In the genomic region with DNA sequence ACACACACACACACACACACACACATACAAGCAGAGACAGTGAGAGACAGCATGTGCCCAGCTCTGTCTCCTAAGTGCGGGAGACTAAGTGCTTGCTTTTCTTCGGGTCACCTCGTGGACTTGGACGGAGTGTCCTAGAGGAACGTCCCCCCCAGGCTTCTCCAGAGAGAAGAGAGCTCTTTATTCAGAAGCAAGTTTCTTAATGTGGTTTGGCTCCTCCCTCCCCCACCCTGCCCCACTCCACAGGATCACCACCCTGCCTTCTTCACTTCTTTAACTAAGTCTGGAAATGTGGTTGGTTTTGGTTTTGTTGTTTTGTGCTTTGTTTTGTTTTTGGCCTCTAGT, we compare ENCODE assay signal across 12 mouse cellular contexts. TPM values are rescaled to one million over a fixed set of nuclear protein-coding genes. Genes with fewer than 3 reads are reported as not detected.
A peak's percentile ranks its signal among the peaks of the same experiment; 100 is the strongest.
DNase-seq lines count a peak whose midpoint lies in the region; ATAC-seq and TF ChIP-seq lines count a peak whose summit lies in the region.
"Had no signal": no experiment of that assay in that cellular context is flagged by ENCODE, and none has a peak within 500 bp of the region (broad histone marks: within the 10 kb centered on the region; RNA-seq: fewer than 3 reads in every experiment).

No protein-coding gene starts in this region.

- WGBS in forebrain, embryonic 10.5 days, result 62% methylated on average over 5 of the region's 5 CpGs
- 79% methylated on average over 5 of the region's 5 CpGs for whole genome bisulfite sequencing in forebrain, embryonic 16.5 days
- WGBS in lung, embryonic 16.5 days, result 39% methylated on average over 5 of the region's 5 CpGs
- WGBS in lung, postnatal 0 days, result 25% methylated on average over 5 of the region's 5 CpGs

- H3K27ac ChIP-seq in forebrain, embryonic 10.5 days, result peak overlapping the region; percentile 44
- H3K27ac ChIP-seq in forebrain, embryonic 16.5 days (ENCODE audit: low read length), result no peak overlapping the region
- H3K27ac ChIP-seq in lung, embryonic 16.5 days (ENCODE audit: low read length), result peak overlapping the region; percentile 93
- H3K27ac ChIP-seq in lung, postnatal 0 days (ENCODE audit: low read length), result peak overlapping the region; percentile 94
- H3K27ac ChIP-seq: hindbrain, embryonic 13.5 days; midbrain, embryonic 15.5 days had no signal

- H3K4me2 ChIP-seq in forebrain, embryonic 16.5 days (ENCODE audit: low read length), result no peak overlapping the region
- peak overlapping the region; percentile 17; the same call in 1 of the 2 replicates for H3K4me2 ChIP-seq in lung, embryonic 16.5 days (ENCODE audit: low read depth, low read length)
- H3K4me2 ChIP-seq in lung, postnatal 0 days (replicated peaks; ENCODE audit: low read depth, low read length), result no peak overlapping the region; the same call in none of the 2 replicates
- H3K4me2 ChIP-seq: hindbrain, embryonic 13.5 days; midbrain, embryonic 15.5 days had no signal

- H3K27me3 ChIP-seq in forebrain, embryonic 10.5 days (ENCODE audit: poor library complexity, severe bottlenecking), result no peaks in the 10 kb centered on the region
- H3K27me3 ChIP-seq in forebrain, embryonic 16.5 days (replicated peaks; ENCODE audit: control insufficient read depth, insufficient read depth, low read length), result no peaks in the 10 kb centered on the region
- no peaks in the 10 kb centered on the region for H3K27me3 ChIP-seq in lung, embryonic 16.5 days (ENCODE audit: control insufficient read depth, insufficient read depth, low read depth, low read length)
- H3K27me3 ChIP-seq in lung, postnatal 0 days (replicated peaks; ENCODE audit: insufficient read depth, low read length), result no peaks in the 10 kb centered on the region
- H3K27me3 ChIP-seq: hindbrain, embryonic 13.5 days; midbrain, embryonic 15.5 days had no signal

- H3K4me1 ChIP-seq in forebrain, embryonic 10.5 days, result peaks cover 35% of the 10 kb centered on the region
- no peaks in the 10 kb centered on the region for H3K4me1 ChIP-seq in forebrain, embryonic 16.5 days (replicated peaks; ENCODE audit: control insufficient read depth, insufficient read depth, low read length)
- H3K4me1 ChIP-seq in lung, embryonic 16.5 days (replicated peaks; ENCODE audit: control insufficient read depth, insufficient read depth, low read length), result no peaks in the 10 kb centered on the region
- H3K4me1 ChIP-seq in lung, postnatal 0 days (ENCODE audit: insufficient read depth, low read depth, low read length), result no peaks in the 10 kb centered on the region; the same call in 1 of the 2 replicates
- H3K4me1 ChIP-seq: midbrain, embryonic 15.5 days had no signal

- intact Hi-C loops in gastrocnemius, postnatal 36 days (cut with DNase I), result no loop called here

- TF ChIP-seq CTCF in lung, postnatal 0 days (IDR thresholded peaks at IDR 0.05), result no peak

- H3K36me3 ChIP-seq in forebrain, embryonic 10.5 days (replicated peaks), result no peaks in the 10 kb centered on the region
- peaks cover 2% of the 10 kb centered on the region; the same call in 1 of the 2 replicates for H3K36me3 ChIP-seq in forebrain, embryonic 16.5 days (ENCODE audit: control insufficient read depth, insufficient read depth)
- no peaks in the 10 kb centered on the region for H3K36me3 ChIP-seq in lung, embryonic 16.5 days (ENCODE audit: control insufficient read depth, insufficient read depth, low read length)
- H3K36me3 ChIP-seq in lung, postnatal 0 days (ENCODE audit: insufficient read depth, low read length), result no peaks in the 10 kb centered on the region
- H3K36me3 ChIP-seq: midbrain, embryonic 15.5 days had no signal

- no peak for ATAC-seq in forebrain, embryonic 16.5 days
- ATAC-seq in lung, embryonic 16.5 days (ENCODE audit: low read depth), result peak; percentile 23; the same call in 1 of the 2 replicates
- peak; percentile 69 for ATAC-seq in lung, postnatal 0 days
- ATAC-seq: midbrain, embryonic 15.5 days had no signal

- TF ChIP-seq EP300 in lung, postnatal 0 days (IDR thresholded peaks at IDR 0.05), result peak; percentile 57

- H3K9me3 ChIP-seq in forebrain, embryonic 10.5 days, result no peaks in the 10 kb centered on the region
- no peaks in the 10 kb centered on the region for H3K9me3 ChIP-seq in forebrain, embryonic 16.5 days (ENCODE audit: control insufficient read depth, low read length)
- no peaks in the 10 kb centered on the region for H3K9me3 ChIP-seq in lung, embryonic 16.5 days (ENCODE audit: control insufficient read depth, low read length)
- H3K9me3 ChIP-seq in lung, postnatal 0 days (ENCODE audit: low read length), result no peaks in the 10 kb centered on the region
- H3K9me3 ChIP-seq: hindbrain, embryonic 13.5 days; midbrain, embryonic 15.5 days had no signal

- H3K4me3 ChIP-seq in forebrain, embryonic 10.5 days, result no peak overlapping the region
- H3K4me3 ChIP-seq in forebrain, embryonic 16.5 days (replicated peaks; ENCODE audit: low read length), result no peak overlapping the region
- no peak overlapping the region for H3K4me3 ChIP-seq in lung, embryonic 16.5 days (ENCODE audit: low read length)
- H3K4me3 ChIP-seq in lung, postnatal 0 days (ENCODE audit: low read depth, low read length), result no peak overlapping the region
- H3K4me3 ChIP-seq: hindbrain, embryonic 13.5 days; midbrain, embryonic 15.5 days had no signal

- DNase-seq in forebrain, embryonic 10.5 days (ENCODE audit: extremely low spot score, low spot score), result no peak
- DNase-seq in lung, postnatal 25 days (ENCODE audit: low spot score), result no peak
- peak; percentile 75 for DNase-seq in lung, postnatal 0 days (ENCODE audit: low spot score)
- DNase-seq in urinary bladder, adult 2 months (ENCODE audit: low spot score), result no peak
- DNase-seq in right cerebral cortex, postnatal 14 days, result no peak
- DNase-seq in gastrocnemius, postnatal 36 days, result no peak
- DNase-seq: right cerebral cortex, adult 18-20 months had no signal

- no peak overlapping the region for H3K9ac ChIP-seq in forebrain, embryonic 16.5 days (replicated peaks; ENCODE audit: low read depth, low read length)
- no peak overlapping the region for H3K9ac ChIP-seq in lung, embryonic 16.5 days (ENCODE audit: low read length)
- no peak overlapping the region for H3K9ac ChIP-seq in lung, postnatal 0 days (replicated peaks; ENCODE audit: low read depth)
- H3K9ac ChIP-seq: hindbrain, embryonic 13.5 days; liver, embryonic 14.5 days; midbrain, embryonic 15.5 days had no signal

RNA-seq across cellular contexts. Expression of a gene that starts 19.2 kb away (rescaled TPM):
- polyA plus RNA-seq in forebrain, embryonic 10.5 days (2016; fragmentation: Nextera tagmentation; extraction: Ambion mirVana), result 4.5 and 6.7 TPM in 2 replicates
- 9.9 and 14.2 TPM in 2 replicates for polyA plus RNA-seq in forebrain, embryonic 16.5 days (2015; fragmentation: Nextera tagmentation; extraction: Ambion mirVana)
- polyA plus RNA-seq in lung, embryonic 16.5 days (2015; fragmentation: Nextera tagmentation; extraction: Ambion mirVana), result 13.4 and 13.5 TPM in 2 replicates
- 25.2 and 33.9 TPM in 2 replicates for polyA plus RNA-seq in lung, postnatal 0 days (2015; fragmentation: Nextera tagmentation; extraction: Ambion mirVana)
- 10.6 and 11.7 TPM in 2 replicates for polyA plus RNA-seq in urinary bladder, adult 2 months (2012; rRNA removed)
- total RNA-seq in gastrocnemius, postnatal 36 days (2021), result 1 to 10 TPM; 3.3 to 3.6 TPM

RNA-seq across cellular contexts. Expression of a gene that starts 28.6 kb away (rescaled TPM):
- 3.5 and 4.3 TPM in 2 replicates for polyA plus RNA-seq in forebrain, embryonic 10.5 days (2016; fragmentation: Nextera tagmentation; extraction: Ambion mirVana)
- polyA plus RNA-seq in forebrain, embryonic 16.5 days (2015; fragmentation: Nextera tagmentation; extraction: Ambion mirVana), result 3.7 and 4.5 TPM in 2 replicates
- polyA plus RNA-seq in lung, embryonic 16.5 days (2015; fragmentation: Nextera tagmentation; extraction: Ambion mirVana), result 20.1 and 24.0 TPM in 2 replicates
- 21.4 and 25.2 TPM in 2 replicates for polyA plus RNA-seq in lung, postnatal 0 days (2015; fragmentation: Nextera tagmentation; extraction: Ambion mirVana)
- polyA plus RNA-seq in urinary bladder, adult 2 months (2012; rRNA removed), result 1.2 and 2.2 TPM in 2 replicates
- total RNA-seq in gastrocnemius, postnatal 36 days (2021), result 1 to 10 TPM; 7.7 to 8.6 TPM
